Mouse (Mus musculus) ovary, adult 2 months (tissue): Measurements from ENCODE around the gene Nrk. TPM values are rescaled to one million over a fixed set of nuclear protein-coding genes. Genes with fewer than 3 reads are reported as not detected.

Experiments used
- polyA plus RNA-seq: library from polyadenylated mRNA; depleted of rRNA; stranded (reverse); fragments of >200 nt; gene quantifications from 2 replicates; pipeline ENCODE4 v1.2.3, GENCODE M21; 2012; rRNA removed

Gene Nrk
- polyA plus RNA-seq = 0.49 and 0.54 TPM in 2 replicates

GRCm38 (mm10) chrX:138914041-138914776 lies at the start of gene Nrk:
Gene Nrk, plus strand, starts transcription at chrX:138914430.

Other genes with a start within 250 kb of the Nrk start
- gene Serpina7, start 170.8 kb downstream of the Nrk start, polyA plus RNA-seq = not detected in 2 replicates
- not detected in 2 replicates for gene 4930513O06Rik, start 171.8 kb downstream of the Nrk start, polyA plus RNA-seq